Mouse (Mus musculus): ENCODE results near the gene Pbld2.

GRCm38 (mm10) chr10:63014168-63014567 is 9.9 kb upstream of the Pbld2 start:
- TF ChIP-seq POLR2A (IDR thresholded peaks at IDR 0.05; ENCODE audit: borderline replicate concordance, insufficient read depth, low read length) (no peak), CTCF (IDR thresholded peaks at IDR 0.05; ENCODE audit: borderline replicate concordance, insufficient read depth, low read depth, low read length) (no peak)
